Mouse (Mus musculus) erythroid progenitor cell, adult 5-6 weeks (primary cell): ENCODE results near the gene Ccdc34. TPM values are rescaled to one million over a fixed set of nuclear protein-coding genes. Genes with fewer than 3 reads are reported as not detected.

ENCODE experiments used
- ATAC-seq: replicated peaks from 2 replicates; pipeline ENCODE4 v1.8.0; 2016; ENCODE audit warnings: moderate number of reproducible peaks, mild to moderate bottlenecking, moderate TSS enrichment, inconsistent platforms; ENCODE audit not compliant: poor library complexity, low FRiP score, severe bottlenecking
- total RNA-seq, 2 experiments: library from RNA; stranded (forward) in 1 of 2; stranded (reverse) in 1 of 2; fragments of 150-400 nt in 1 of 2; fragments of 186-747, 209-891 nt in 1 of 2; gene quantifications; 2 replicates each; pipeline versions ENCODE4 v1.2.3 to v1.2.4; 2015 to 2017; ENCODE audit warnings: low replicate concordance in 2 of 2

Ccdc34 gene
- total RNA-seq, 2 experiments from 2014 or later: 145 to 146 TPM

- 0 out of 2 replicates have a peak, but pooled peaks have one; percentile 11 for ATAC-seq
Measured at GRCm38 (mm10) chr2:109993404-109993803, 24.2 kb upstream of the Ccdc34 start.

- no peak for ATAC-seq
Measured at GRCm38 (mm10) chr2:109995061-109995460, 22.6 kb upstream of the Ccdc34 start.

- ATAC-seq: no peak
Measured at GRCm38 (mm10) chr2:109996411-109996810, 21.2 kb upstream of the Ccdc34 start.

GRCm38 (mm10) chr2:110004668-110005067, 12.9 kb upstream of the Ccdc34 start:
- ATAC-seq: no peak

- no peak for ATAC-seq
Measured at GRCm38 (mm10) chr2:110005164-110005563, 12.5 kb upstream of the Ccdc34 start.

GRCm38 (mm10) chr2:110005596-110006239, 11.9 kb upstream of the Ccdc34 start:
- no peak for ATAC-seq

- ATAC-seq: peak; percentile 78
Measured at GRCm38 (mm10) chr2:110007423-110008267, 10.0 kb upstream of the Ccdc34 start.

- no peak for ATAC-seq
Measured at GRCm38 (mm10) chr2:110009449-110009848, 8.2 kb upstream of the Ccdc34 start.

GRCm38 (mm10) chr2:110012184-110012725, 5.4 kb upstream of the Ccdc34 start:
- ATAC-seq: no peak

- ATAC-seq: peak; percentile 9; the same call in 1 of the 2 replicates
Measured at GRCm38 (mm10) chr2:110017087-110017486, 530 bp upstream of the Ccdc34 start.

- no peak for ATAC-seq
Measured at GRCm38 (mm10) chr2:110019656-110020055, 2.0 kb downstream of the Ccdc34 start.

- no peak for ATAC-seq
Measured at GRCm38 (mm10) chr2:110020430-110020829, 2.8 kb downstream of the Ccdc34 start.

- ATAC-seq: no peak
Measured at GRCm38 (mm10) chr2:110036265-110036664, 18.6 kb downstream of the Ccdc34 start.

- ATAC-seq: no peak
Measured at GRCm38 (mm10) chr2:110036665-110037064, 19.0 kb downstream of the Ccdc34 start.

GRCm38 (mm10) chr2:110037221-110037620, 19.6 kb downstream of the Ccdc34 start:
- ATAC-seq: no peak

GRCm38 (mm10) chr2:110038341-110038740, 20.7 kb downstream of the Ccdc34 start:
- ATAC-seq: no peak

GRCm38 (mm10) chr2:110042861-110043760, 25.5 kb downstream of the Ccdc34 start:
- ATAC-seq: no peak

- ATAC-seq: no peak
Measured at GRCm38 (mm10) chr2:110058424-110058823, 40.8 kb downstream of the Ccdc34 start.

GRCm38 (mm10) chr2:110063131-110063530, 45.5 kb downstream of the Ccdc34 start:
- no peak for ATAC-seq

GRCm38 (mm10) chr2:110068916-110069315, 51.3 kb downstream of the Ccdc34 start:
- ATAC-seq: no peak
